Mouse (Mus musculus) testis, adult 2 months (tissue): Measurements from ENCODE around the gene Ypel2.

Experiments used
- CTCF ChIP-seq: fragments of 200-500 bp; IDR thresholded peaks from 2 replicates; pipeline ENCODE4 v1.5.1; 2012; ENCODE audit warnings: low read depth, mild to moderate bottlenecking, inconsistent platforms, low read length, moderate library complexity; ENCODE audit not compliant: control insufficient read depth, insufficient read depth, insufficient replicate concordance
- POLR2A ChIP-seq: fragments of 200-500 bp; IDR thresholded peaks from 2 replicates; pipeline ENCODE4 v1.6.1; 2012; ENCODE audit warnings: low read depth, mild to moderate bottlenecking, inconsistent platforms, low read length, moderate library complexity; ENCODE audit not compliant: control insufficient read depth

GRCm38 (mm10) chr11:86945933-86946332, 47.6 kb downstream of the Ypel2 start:
- TF ChIP-seq POLR2A: no peak
- TF ChIP-seq CTCF: no peak
